Mouse (Mus musculus) kidney, postnatal 25 days (tissue): ENCODE results near the gene Snx11.

ENCODE experiments used
- DNase-seq, 2 experiments: peaks; one replicate each; pipeline ENCODE4 v3.0.0; 2021; ENCODE audit warnings: mixed read lengths in 2 of 2

Gene Snx11

GRCm38 (mm10) chr11:96761984-96762383, 15.4 kb downstream of the Snx11 start:
- no peak for DNase-seq

- peak in 1 of 2 experiments; percentile 70 for DNase-seq
These were observed 17.3 kb downstream of the Snx11 start for GRCm38 (mm10) chr11:96760042-96760441.

GRCm38 (mm10) chr11:96758402-96758801, 19.0 kb downstream of the Snx11 start:
- DNase-seq, result no peak

GRCm38 (mm10) chr11:96757421-96757820, 19.9 kb downstream of the Snx11 start:
- DNase-seq, result no peak

GRCm38 (mm10) chr11:96755298-96755697, 22.1 kb downstream of the Snx11 start:
- DNase-seq, result no peak

GRCm38 (mm10) chr11:96747555-96747954, 29.8 kb downstream of the Snx11 start:
- no peak for DNase-seq

GRCm38 (mm10) chr11:96746648-96747047, 30.7 kb downstream of the Snx11 start:
- DNase-seq, result no peak

GRCm38 (mm10) chr11:96743891-96744290, 33.5 kb downstream of the Snx11 start:
- no peak for DNase-seq

- no peak for DNase-seq
These were observed 34.4 kb downstream of the Snx11 start for GRCm38 (mm10) chr11:96743000-96743399.

GRCm38 (mm10) chr11:96741995-96742394, 35.4 kb downstream of the Snx11 start:
- peak in 1 of 2 experiments; percentile 17 for DNase-seq

GRCm38 (mm10) chr11:96740796-96741195, 36.6 kb downstream of the Snx11 start:
- DNase-seq, result no peak

GRCm38 (mm10) chr11:96737673-96738471, 39.5 kb downstream of the Snx11 start:
- peak in 1 of 2 experiments; percentile 31 for DNase-seq

- peak in 1 of 2 experiments; percentile 58 for DNase-seq
These were observed 41.0 kb downstream of the Snx11 start for GRCm38 (mm10) chr11:96736361-96736760.

- peak; percentile 70 to 79 for DNase-seq
These were observed 41.5 kb downstream of the Snx11 start for GRCm38 (mm10) chr11:96735908-96736307.

GRCm38 (mm10) chr11:96732657-96733056, 44.7 kb downstream of the Snx11 start:
- DNase-seq, result no peak

GRCm38 (mm10) chr11:96730327-96730726, 47.0 kb downstream of the Snx11 start:
- no peak for DNase-seq

GRCm38 (mm10) chr11:96729462-96729861, 47.9 kb downstream of the Snx11 start:
- DNase-seq, result no peak

GRCm38 (mm10) chr11:96728577-96728976, 48.8 kb downstream of the Snx11 start:
- DNase-seq, result no peak

- no peak for DNase-seq
These were observed 51.5 kb downstream of the Snx11 start for GRCm38 (mm10) chr11:96725833-96726232.

- DNase-seq, result no peak
These were observed 58.8 kb downstream of the Snx11 start for GRCm38 (mm10) chr11:96718609-96719008.
